Mouse (Mus musculus) midbrain, embryonic 10.5 days (tissue): ENCODE measurements around the gene Slc38a4. TPM values are rescaled to one million over a fixed set of nuclear protein-coding genes. Genes with fewer than 3 reads are reported as not detected.

Source experiments
- DNase-seq: peaks from one replicate; pipeline ENCODE4 v3.0.0-alpha.2; 2017; ENCODE audit warnings: low spot score
- H3K27ac ChIP-seq: fragments of 300-500 bp; sonication (generic); replicated peaks from 2 replicates; pipeline ENCODE4 v1.5.1; 2016; ENCODE audit warnings: mild to moderate bottlenecking
- H3K27me3 ChIP-seq: fragments of 300-500 bp; sonication (generic); 2 replicates; pipeline ENCODE4 v1.6.1; 2016; ENCODE audit warnings: low read depth, mild to moderate bottlenecking; ENCODE audit not compliant: poor library complexity, severe bottlenecking
- H3K36me3 ChIP-seq: fragments of 300-500 bp; sonication (generic); 2 replicates; pipeline ENCODE4 v1.6.1; 2016; ENCODE audit warnings: mild to moderate bottlenecking, moderate library complexity
- H3K4me1 ChIP-seq: fragments of 300-500 bp; sonication (generic); 2 replicates; pipeline ENCODE4 v1.6.1; 2016
- H3K4me3 ChIP-seq: fragments of 300-500 bp; sonication (generic); 2 replicates; pipeline ENCODE4 v1.5.1; 2016; ENCODE audit warnings: mild to moderate bottlenecking, moderate library complexity
- H3K9me3 ChIP-seq: fragments of 300-500 bp; sonication (generic); replicated peaks from 2 replicates; pipeline ENCODE4 v1.6.1; 2016; ENCODE audit warnings: mild to moderate bottlenecking
- WGBS: fragments of 180-500 bp; shearing (Covaris S2); methylation state at CpG from one replicate; pipeline ENCODE4 v1.1.7; 2016; 5-methylcytosine and 5-hydroxymethylcytosine counted together
- polyA plus RNA-seq: library from polyadenylated mRNA; unstranded; fragments of >200 nt; fragmentation: Nextera tagmentation; extraction: Ambion mirVana; gene quantifications from 2 replicates; pipeline ENCODE4 v1.2.1, GENCODE M21; 2016

Slc38a4 gene
- polyA plus RNA-seq, 1 experiment from 2014 or later = 27.3 TPM

DNA sequence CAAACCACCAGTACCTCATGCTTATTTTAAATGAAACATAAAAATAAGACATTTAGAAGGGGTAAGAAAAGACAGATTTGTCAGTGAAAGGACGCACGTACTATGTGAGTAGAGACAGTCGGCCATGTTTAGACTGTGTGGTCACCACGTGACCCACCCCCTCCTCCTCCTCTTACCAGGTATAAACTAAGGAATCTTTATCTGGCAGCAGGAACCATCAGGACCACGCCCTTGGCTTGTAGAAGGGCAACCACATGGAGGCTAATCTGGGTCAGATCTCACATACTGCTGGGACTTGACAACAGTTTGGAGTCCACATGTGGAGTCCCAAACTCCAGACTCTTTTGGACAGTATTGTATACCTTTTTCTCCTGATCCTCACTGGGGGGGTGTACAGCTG is 7.5 kb downstream of the Slc38a4 start:
- H3K4me1 ChIP-seq = 0 out of 2 replicates have a peak, but pooled peaks cover 9% of the 10 kb centered on the region

DNA sequence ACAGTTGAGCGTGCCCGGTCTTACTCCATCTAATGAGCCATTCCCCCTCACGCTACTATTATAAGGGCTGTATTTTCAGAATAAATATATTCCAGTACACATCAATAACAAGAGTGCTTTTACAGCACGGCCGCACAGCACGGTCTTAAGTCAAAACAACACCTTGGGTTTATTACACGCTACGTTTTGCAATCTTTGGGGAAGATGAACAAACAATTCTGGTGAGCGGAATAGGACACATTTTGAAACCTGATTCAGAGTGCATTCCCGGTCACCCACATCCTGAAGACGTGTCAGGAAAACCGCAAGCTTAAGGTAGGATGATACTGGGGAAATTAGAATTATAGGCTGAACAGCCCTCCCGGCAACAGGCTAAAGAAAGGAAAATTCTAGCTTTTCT is 11.8 kb downstream of the Slc38a4 start:
- Histone ChIP-seq H3K4me1 (no peaks in the 10 kb centered on the region), H3K4me3 (no peak overlapping the region), H3K9me3 (no peaks in the 10 kb centered on the region), H3K27ac (no peak overlapping the region), H3K36me3 (no peaks in the 10 kb centered on the region), H3K27me3 (no peaks in the 10 kb centered on the region)
- no peak for DNase-seq
- WGBS = 95% methylated on average over 13 of the region's 13 CpGs

More for the DNA sequence above, 7.5 kb downstream of the Slc38a4 start:
- 86% methylated on average over 5 of the region's 5 CpGs for WGBS
- no peak overlapping the region for H3K4me3 ChIP-seq
- no peaks in the 10 kb centered on the region for H3K9me3 ChIP-seq
- no peak for DNase-seq
- no peaks in the 10 kb centered on the region for H3K36me3 ChIP-seq
- no peaks in the 10 kb centered on the region for H3K27me3 ChIP-seq
- H3K27ac ChIP-seq = no peak overlapping the region

DNA sequence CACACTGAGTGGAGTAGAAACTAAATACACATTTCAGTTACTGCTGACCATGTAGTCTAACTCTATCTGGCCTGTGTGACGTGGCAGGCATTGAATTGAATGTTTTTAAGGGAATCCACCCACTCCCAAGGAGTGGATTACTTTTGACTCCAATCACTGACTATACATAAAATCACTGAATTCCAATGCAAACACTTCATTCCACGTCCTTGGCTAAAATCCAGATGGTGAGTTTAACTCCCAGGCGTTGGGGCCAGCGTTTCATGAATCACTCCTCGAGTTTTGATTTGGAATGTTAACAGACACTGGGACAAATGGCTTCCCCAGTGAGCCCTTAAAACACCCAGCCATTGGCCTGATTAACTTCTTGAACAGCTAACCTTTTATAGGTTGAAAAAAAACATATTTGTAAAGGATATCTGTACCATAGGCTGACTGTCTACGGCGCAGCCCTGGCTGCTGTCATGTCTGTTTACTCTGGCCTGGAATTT is 13.7 kb downstream of the Slc38a4 start:
- Histone ChIP-seq H3K4me1 (no peaks in the 10 kb centered on the region), H3K9me3 (no peaks in the 10 kb centered on the region), H3K36me3 (no peaks in the 10 kb centered on the region), H3K4me3 (no peak overlapping the region), H3K27me3 (no peaks in the 10 kb centered on the region), H3K27ac (no peak overlapping the region)
- 87% methylated on average over 7 of the region's 7 CpGs for WGBS
- no peak for DNase-seq

DNA sequence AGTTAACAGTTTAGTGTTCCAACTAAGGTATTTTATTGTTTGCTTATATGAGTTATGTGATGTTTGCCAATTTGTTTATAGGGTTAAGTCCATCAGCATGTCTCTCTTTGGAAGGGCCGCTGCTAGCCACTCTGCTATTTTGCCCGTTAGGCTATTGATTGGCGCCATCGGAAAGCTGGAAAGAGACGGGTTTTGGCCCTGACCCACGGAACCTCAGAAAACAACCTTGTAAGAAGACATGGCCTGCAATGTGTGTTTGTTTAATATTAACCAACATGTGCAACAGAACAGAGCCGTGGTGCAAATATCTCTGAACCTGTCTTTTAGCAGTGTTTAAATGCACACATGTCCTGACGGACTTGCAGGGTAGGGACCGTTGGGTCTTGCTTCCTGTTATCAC is 14.6 kb downstream of the Slc38a4 start:
- Histone ChIP-seq H3K36me3 (no peaks in the 10 kb centered on the region), H3K4me1 (no peaks in the 10 kb centered on the region), H3K27me3 (no peaks in the 10 kb centered on the region), H3K4me3 (no peak overlapping the region), H3K27ac (no peak overlapping the region), H3K9me3 (no peaks in the 10 kb centered on the region)
- DNase-seq = no peak
- 95% methylated on average over 9 of the region's 9 CpGs for WGBS

DNA sequence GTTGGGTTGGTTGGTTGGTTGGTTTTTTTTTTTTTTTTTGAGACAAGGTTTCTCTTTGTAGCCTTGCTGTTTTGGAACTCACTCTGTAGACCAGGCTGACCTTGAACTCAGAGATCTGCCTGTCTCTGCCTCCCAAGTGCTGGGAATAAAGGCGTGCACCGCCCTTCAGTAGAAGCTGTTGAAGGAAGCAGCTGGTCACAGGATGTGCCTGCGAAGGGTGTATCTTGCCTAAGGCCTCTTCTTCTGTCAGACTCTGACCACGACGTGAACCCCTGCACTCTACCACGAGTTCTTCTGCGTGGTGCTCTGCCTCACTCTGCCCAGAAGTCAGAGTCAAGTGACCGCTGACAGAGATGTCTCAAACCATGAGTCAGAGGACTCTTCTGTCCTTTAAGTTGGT is 18.0 kb downstream of the Slc38a4 start:
- Histone ChIP-seq H3K9me3 (no peaks in the 10 kb centered on the region), H3K36me3 (no peaks in the 10 kb centered on the region), H3K4me3 (no peak overlapping the region), H3K27me3 (no peaks in the 10 kb centered on the region), H3K4me1 (peaks cover 5% of the 10 kb centered on the region), H3K27ac (no peak overlapping the region)
- no peak for DNase-seq
- 92% methylated on average over 8 of the region's 8 CpGs for WGBS

DNA sequence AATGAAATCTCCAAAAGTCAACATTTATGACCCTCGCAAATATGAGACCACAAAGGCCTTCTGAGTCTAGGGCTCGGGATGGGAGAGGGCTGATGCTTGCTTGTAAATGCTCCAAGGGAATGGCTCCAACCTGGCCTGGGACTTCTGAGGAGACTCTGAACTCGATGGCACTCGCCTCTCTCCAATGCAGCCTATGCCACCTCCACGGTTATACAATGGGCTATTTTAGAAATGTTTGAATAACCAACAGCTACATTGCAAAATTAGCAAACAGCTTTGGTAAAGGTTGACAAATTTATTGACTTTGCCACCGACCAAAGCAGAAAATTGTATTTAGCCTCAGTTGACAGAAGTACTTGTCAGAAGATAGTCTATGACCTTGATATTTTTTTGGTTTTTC is 19.9 kb downstream of the Slc38a4 start:
- H3K36me3 ChIP-seq = no peaks in the 10 kb centered on the region
- no peak for DNase-seq
- no peak overlapping the region for H3K27ac ChIP-seq
- H3K4me3 ChIP-seq = no peak overlapping the region
- peaks cover 5% of the 10 kb centered on the region for H3K4me1 ChIP-seq
- no peaks in the 10 kb centered on the region for H3K27me3 ChIP-seq
- H3K9me3 ChIP-seq = no peaks in the 10 kb centered on the region
- WGBS = 89% methylated on average over 6 of the region's 6 CpGs

DNA sequence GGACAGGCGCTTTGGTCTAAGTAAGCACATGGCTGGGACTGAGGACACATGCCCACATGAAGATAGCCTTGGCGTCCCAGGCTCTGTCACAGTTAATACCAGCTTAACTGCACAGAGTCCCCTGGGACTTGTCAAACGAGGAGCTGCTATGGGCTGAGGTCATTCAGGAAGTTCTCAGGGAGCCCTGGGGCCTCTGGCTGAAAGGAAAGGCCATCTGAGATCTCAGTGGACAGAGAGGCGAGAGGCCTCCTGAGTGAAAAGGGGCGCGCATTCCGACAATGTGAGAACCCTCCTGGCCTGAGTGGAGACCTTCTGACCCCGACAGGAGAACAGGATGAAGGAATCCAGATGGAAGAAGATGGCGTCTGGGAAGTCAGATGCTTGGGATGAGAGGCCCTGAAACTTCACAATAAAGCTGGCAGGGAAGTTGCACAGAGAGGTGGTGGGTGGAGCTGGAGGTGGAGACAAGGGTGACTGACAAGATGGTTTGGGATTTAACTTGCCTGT is 22.2 kb downstream of the Slc38a4 start:
- 39% methylated on average over 9 of the region's 9 CpGs for WGBS
- Histone ChIP-seq H3K36me3 (no peaks in the 10 kb centered on the region), H3K27ac (peak overlapping the region; percentile 55; the same call in 1 of the 2 replicates), H3K27me3 (no peaks in the 10 kb centered on the region), H3K9me3 (no peaks in the 10 kb centered on the region), H3K4me1 (peaks cover 5% of the 10 kb centered on the region), H3K4me3 (no peak overlapping the region)
- DNase-seq = peak; percentile 39

DNA sequence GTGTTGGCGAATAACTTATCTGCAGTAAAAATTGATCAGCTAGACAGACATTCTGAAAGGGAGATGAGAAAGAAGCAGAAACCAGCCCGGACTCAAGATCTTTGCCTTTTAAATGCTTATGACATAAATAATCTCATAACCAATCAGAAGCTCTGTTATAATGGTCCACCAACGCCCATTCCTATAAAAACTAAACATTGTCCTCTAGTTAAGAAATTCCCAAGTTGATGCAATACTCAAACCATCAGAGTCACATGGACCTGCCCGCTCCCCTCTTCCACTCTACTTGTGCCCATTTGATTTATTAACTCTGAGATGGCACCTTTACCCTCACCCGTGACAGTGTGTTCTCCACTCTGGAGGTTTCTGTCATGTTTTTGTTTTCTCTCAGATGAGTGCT is 23.9 kb downstream of the Slc38a4 start:
- DNase-seq = no peak
- Histone ChIP-seq H3K27me3 (no peaks in the 10 kb centered on the region), H3K4me1 (peaks cover 10% of the 10 kb centered on the region), H3K27ac (no peak overlapping the region), H3K36me3 (no peaks in the 10 kb centered on the region), H3K4me3 (no peak overlapping the region), H3K9me3 (no peaks in the 10 kb centered on the region)
- WGBS = 90% methylated on average over 5 of the region's 5 CpGs

DNA sequence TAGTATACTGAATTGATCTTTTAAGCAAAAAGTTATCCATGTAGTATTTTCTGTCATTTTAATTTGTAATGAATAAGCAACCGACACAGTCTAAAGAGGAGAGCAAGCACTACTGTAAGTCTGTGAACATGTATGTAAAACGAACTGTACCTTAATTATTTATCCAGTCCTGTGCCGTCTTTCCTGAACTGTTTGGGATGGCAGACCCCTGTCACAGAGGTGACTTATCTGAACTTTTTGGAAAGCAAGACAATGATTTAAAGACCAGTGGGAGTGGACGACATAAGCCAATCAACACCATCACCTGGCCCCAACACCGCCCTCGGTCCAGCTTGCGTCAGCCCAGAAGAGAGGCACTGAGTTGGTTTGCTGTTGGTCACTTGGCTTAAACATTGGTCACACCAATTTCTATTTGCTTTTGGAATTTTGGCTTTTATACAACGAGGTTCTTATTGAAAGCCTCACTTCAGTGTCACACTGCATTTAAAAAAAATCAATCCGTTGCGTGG is 24.7 kb downstream of the Slc38a4 start:
- Histone ChIP-seq H3K27me3 (no peaks in the 10 kb centered on the region), H3K9me3 (no peaks in the 10 kb centered on the region), H3K27ac (no peak overlapping the region), H3K36me3 (no peaks in the 10 kb centered on the region), H3K4me1 (peaks cover 10% of the 10 kb centered on the region), H3K4me3 (no peak overlapping the region)
- 95% methylated on average over 10 of the region's 10 CpGs for WGBS
- no peak for DNase-seq

DNA sequence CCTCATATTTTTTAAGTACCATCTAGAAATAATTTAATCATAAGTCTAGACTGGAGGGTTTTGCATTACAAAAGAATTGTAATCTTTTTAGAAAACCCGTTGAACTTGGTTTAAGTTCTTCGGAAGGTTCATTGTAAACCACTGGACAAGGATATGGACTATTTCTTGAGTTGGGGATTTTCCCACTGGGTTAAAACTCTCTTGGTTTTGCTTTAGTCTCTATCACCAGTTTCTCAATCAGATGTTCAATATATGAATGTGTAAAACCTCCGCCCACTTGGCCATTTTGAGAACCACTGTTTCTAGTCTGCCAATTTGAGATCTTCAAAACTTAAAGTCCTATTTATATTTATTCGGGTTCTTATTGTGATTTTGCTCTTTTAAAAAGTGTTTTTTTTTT is 25.6 kb downstream of the Slc38a4 start:
- Histone ChIP-seq H3K36me3 (no peaks in the 10 kb centered on the region), H3K9me3 (no peaks in the 10 kb centered on the region), H3K27ac (no peak overlapping the region), H3K27me3 (no peaks in the 10 kb centered on the region), H3K4me1 (peaks cover 10% of the 10 kb centered on the region), H3K4me3 (no peak overlapping the region)
- WGBS = 90% methylated on average over 4 of the region's 4 CpGs
- no peak for DNase-seq

DNA sequence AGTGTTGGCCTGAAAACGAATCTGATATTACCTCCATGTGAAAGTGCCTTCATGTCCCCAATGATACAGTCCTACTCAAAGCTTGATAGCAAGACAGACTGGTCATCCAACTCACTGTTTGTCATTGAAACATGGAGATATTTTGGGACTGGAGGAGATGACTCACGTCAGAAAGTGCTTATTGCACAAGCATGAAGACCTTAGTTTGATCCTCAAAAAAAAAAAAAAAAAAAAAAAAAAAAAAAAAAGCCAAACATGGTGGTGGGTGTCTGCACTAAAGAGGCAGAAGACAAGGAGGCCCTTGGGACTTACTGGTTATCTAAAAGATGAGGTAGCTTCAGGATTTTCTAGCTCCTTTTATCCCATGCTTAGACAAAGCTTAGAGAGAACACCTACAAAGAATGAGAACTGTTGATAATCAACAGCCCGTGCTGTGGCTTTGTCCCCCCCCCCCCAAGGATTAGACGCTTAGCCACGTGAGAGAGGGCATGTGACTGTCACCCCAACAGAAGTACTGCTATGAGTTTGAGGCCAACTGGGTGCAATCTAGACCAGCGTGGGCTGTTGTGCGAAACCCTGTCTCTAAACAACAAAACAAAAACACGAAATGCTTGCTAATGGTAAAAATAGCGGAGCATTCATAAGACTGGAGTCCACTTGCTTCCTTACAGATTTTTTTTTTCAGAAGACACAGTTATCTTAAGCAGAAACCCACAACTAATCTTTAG is 26.5 kb downstream of the Slc38a4 start:
- peaks cover 10% of the 10 kb centered on the region for H3K4me1 ChIP-seq
- no peak for DNase-seq
- H3K9me3 ChIP-seq = no peaks in the 10 kb centered on the region
- no peaks in the 10 kb centered on the region for H3K36me3 ChIP-seq
- 77% methylated on average over 9 of the region's 9 CpGs for WGBS
- H3K4me3 ChIP-seq = no peak overlapping the region
- no peaks in the 10 kb centered on the region for H3K27me3 ChIP-seq
- H3K27ac ChIP-seq = no peak overlapping the region

DNA sequence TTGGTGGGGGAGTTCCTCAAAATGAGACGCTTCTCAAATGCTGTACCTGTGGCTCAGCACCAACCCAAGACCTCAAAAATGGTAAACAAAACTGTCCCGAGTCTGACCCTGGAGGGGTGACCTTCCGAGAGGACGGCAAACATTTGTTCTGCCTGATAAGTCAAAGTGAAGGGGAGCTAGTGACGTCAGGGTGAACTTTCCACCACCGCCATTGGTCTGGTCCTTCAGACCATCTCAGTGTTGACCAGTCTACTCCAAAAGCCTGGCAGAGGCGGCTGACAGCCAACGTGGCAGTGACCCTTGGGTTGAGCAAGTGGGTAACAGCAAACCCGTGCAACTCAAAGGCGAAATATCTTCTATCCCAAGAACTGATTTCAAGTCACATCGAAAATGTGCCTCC is 27.1 kb downstream of the Slc38a4 start:
- H3K27ac ChIP-seq = no peak overlapping the region
- no peaks in the 10 kb centered on the region for H3K27me3 ChIP-seq
- H3K4me3 ChIP-seq = no peak overlapping the region
- H3K36me3 ChIP-seq = no peaks in the 10 kb centered on the region
- no peak for DNase-seq
- H3K9me3 ChIP-seq = no peaks in the 10 kb centered on the region
- 80% methylated on average over 11 of the region's 11 CpGs for WGBS
- peaks cover 9% of the 10 kb centered on the region for H3K4me1 ChIP-seq

DNA sequence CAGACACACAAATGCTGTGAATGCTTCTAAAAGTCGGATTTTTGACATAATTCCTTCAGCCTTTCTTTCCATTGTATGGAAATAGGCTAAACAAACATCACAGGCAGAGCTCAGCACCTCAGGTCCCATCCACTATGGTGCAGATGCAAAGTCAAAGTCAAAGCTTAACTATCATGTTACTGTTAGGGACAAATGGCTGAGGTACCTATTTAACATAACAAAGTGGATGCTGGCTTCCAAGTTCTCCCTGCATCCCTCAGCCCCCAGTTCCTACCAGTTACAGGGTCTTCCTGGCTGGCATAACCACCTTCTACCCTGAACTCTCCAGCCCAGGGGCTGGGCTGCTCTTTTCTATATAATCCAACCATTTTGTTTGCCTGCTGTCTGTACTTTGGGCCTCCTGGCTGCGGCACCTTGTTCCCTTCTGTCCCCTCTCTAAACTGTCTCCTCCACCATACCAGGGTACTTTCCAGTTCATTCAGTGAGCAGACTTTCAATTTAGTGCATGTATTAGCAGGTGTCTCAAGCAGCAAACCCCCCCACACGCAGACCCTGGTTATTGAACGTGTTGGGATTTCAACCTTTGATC is 27.6 kb downstream of the Slc38a4 start:
- Histone ChIP-seq H3K4me1 (0 out of 2 replicates have a peak, but pooled peaks cover 5% of the 10 kb centered on the region), H3K27ac (no peak overlapping the region), H3K4me3 (no peak overlapping the region), H3K9me3 (no peaks in the 10 kb centered on the region), H3K27me3 (no peaks in the 10 kb centered on the region), H3K36me3 (no peaks in the 10 kb centered on the region)
- no peak for DNase-seq
- 56% methylated on average over 4 of the region's 4 CpGs for WGBS
